Mouse (Mus musculus) heart, postnatal 0 days (tissue): ENCODE data around the gene Sema3e.

ENCODE experiments used
- CTCF ChIP-seq: IDR thresholded peaks from 2 replicates; pipeline ENCODE4 v1.5.1; 2016; ENCODE audit warnings: antibody characterized with exemption, control low read depth, low read depth
- EP300 ChIP-seq: IDR thresholded peaks from 2 replicates; pipeline ENCODE4 v1.6.1; 2016; ENCODE audit warnings: antibody characterized with exemption, low read depth

DNA sequence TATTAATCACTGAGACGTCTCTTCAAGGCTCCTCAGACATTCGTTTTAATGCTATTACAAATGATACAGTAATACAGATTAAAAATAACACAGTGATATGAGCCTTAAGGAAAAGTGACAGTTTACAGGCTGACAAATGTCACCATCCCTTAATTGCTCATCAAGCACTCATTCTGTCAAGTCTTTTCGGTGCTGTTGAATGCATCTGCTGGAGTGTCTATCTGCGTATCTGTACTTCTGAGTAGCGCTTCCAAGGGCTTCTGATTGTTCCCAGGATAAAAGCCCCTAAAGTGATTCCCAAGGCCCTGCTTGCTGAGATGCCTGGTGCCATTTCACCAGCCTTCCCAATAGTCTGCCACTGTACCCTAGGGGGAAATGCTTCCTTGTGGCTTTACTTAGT lies 29.4 kb downstream of the Sema3e start:
- TF ChIP-seq CTCF (no peak), EP300 (no peak)
